Mouse (Mus musculus) kidney, embryonic 14.5 days (tissue): ENCODE measurements around the gene Tekt2. TPM values are rescaled to one million over a fixed set of nuclear protein-coding genes. Genes with fewer than 3 reads are reported as not detected.

Experiments used
- ATAC-seq: fragments of 200-750 bp; cut with Nextera tagmentation; 2 replicates; pipeline ENCODE4 v1.8.0; 2017; ENCODE audit warnings: moderate number of reproducible peaks, mild to moderate bottlenecking, moderate TSS enrichment, moderate library complexity; ENCODE audit not compliant: low FRiP score, low TSS enrichment
- H3K27ac ChIP-seq: fragments of 300-500 bp; sonication (generic); 2 replicates; pipeline ENCODE4 v1.5.1; 2014; ENCODE audit warnings: low read depth, mild to moderate bottlenecking, low read length, moderate library complexity, mixed read lengths
- H3K27me3 ChIP-seq: fragments of 300-500 bp; sonication (generic); 2 replicates; pipeline ENCODE4 v1.6.1; 2014; ENCODE audit warnings: mild to moderate bottlenecking, low read length; ENCODE audit not compliant: control insufficient read depth, insufficient read depth
- H3K36me3 ChIP-seq: fragments of 300-500 bp; sonication (generic); 2 replicates; pipeline ENCODE4 v1.6.1; 2014; ENCODE audit warnings: low read length, mixed read lengths; ENCODE audit not compliant: control insufficient read depth, insufficient read depth
- H3K4me1 ChIP-seq: fragments of 300-500 bp; sonication (generic); 2 replicates; pipeline ENCODE4 v1.6.1; 2014; ENCODE audit warnings: low read length, mixed read lengths; ENCODE audit not compliant: control insufficient read depth, insufficient read depth
- H3K4me2 ChIP-seq: fragments of 300-500 bp; sonication (generic); replicated peaks from 2 replicates; pipeline ENCODE4 v1.6.1; 2014; ENCODE audit warnings: low read depth, mild to moderate bottlenecking, low read length
- H3K4me3 ChIP-seq: fragments of 300-500 bp; sonication (generic); 2 replicates; pipeline ENCODE4 v1.5.1; 2014; ENCODE audit warnings: mild to moderate bottlenecking, low read length
- H3K9ac ChIP-seq: fragments of 300-500 bp; sonication (generic); 2 replicates; pipeline ENCODE4 v1.6.1; 2014; ENCODE audit warnings: low read depth, mild to moderate bottlenecking, low read length, moderate library complexity
- H3K9me3 ChIP-seq: fragments of 300-500 bp; sonication (generic); 2 replicates; pipeline ENCODE4 v1.6.1; 2016; ENCODE audit warnings: low read length; ENCODE audit not compliant: control insufficient read depth
- WGBS: fragments of 180-500 bp; shearing (Covaris S2); extraction: QIAGEN DNeasy Blood & Tissue Kit; methylation state at CpG from one replicate; pipeline ENCODE4 v1.1.7; 2014; 5-methylcytosine and 5-hydroxymethylcytosine counted together
- polyA plus RNA-seq: library from polyadenylated mRNA; unstranded; fragments of >200 nt; fragmentation: Nextera tagmentation; extraction: Ambion mirVana; gene quantifications from 2 replicates; pipeline ENCODE4 v1.2.1, GENCODE M21; 2014

Gene Tekt2
- polyA plus RNA-seq, 1 experiment from 2014 or later, result 2.2 TPM

DNA sequence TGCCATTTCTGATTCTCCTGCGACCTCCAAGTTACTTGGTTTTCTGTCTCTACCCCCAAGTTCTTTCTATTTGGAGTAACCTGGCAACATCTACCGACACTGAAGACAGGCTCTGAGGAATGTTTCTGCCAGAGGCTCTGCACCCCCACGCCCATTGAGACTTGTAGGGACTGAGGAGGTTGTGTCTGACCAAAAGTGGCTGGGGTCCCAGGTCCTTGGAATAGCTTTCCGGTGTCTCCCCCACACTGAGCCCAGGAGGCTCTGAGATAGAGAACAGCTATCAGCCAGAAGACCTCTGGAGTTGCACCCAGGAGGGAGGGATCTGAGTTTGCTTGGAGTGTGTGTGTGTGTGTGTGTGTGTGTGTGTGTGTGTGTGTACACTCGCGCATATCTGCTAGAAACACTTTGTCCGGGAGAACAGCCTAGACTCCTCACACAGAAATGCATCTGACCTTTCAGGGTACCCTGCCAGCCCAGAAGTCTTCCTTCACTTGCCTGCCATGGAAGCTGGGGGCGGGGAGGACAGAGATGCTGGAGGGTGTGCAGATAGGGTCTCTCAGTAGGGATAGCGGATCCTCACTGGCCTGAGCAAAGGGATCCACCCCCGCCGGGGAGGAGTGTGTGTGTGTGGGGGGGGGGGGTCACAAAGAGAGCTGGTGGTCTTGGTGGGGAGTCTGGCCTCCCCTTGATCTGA is 38.0 kb downstream of the Tekt2 start:
- peaks cover 42% of the 10 kb centered on the region for H3K27me3 ChIP-seq
- H3K4me2 ChIP-seq, result peak overlapping the region; percentile 69
- peak overlapping the region; percentile 44 for H3K4me3 ChIP-seq
- H3K27ac ChIP-seq, result no peak overlapping the region
- peaks cover 2% of the 10 kb centered on the region; the same call in 1 of the 2 replicates for H3K4me1 ChIP-seq
- WGBS, result 26% methylated on average over 11 of the region's 11 CpGs
- no peaks in the 10 kb centered on the region for H3K9me3 ChIP-seq
- no peak for ATAC-seq
- peak overlapping the region; percentile 7; the same call in 1 of the 2 replicates for H3K9ac ChIP-seq
- no peaks in the 10 kb centered on the region for H3K36me3 ChIP-seq

DNA sequence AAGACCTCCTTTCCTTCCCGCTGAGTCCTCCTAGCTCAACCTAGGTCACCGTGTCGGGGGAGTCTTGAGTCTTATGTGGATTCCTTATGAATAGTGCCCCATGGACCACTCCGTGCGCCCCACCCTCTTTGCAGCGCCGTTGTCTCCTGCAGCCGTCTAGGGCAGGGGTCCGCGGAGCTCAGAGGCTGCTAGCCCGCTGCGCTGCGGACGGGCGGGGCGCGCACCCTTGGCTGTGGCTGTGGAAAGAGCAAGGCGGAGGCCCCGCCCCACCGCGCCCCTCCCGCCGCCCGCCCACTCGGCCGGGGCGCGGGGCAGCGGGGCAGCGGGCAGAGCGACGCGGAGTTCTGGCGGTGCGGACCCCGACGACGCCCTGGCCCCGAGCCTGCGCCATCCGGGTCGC is 39.0 kb downstream of the Tekt2 start, which contains the start of gene Col8a2:
Gene Col8a2 (plus strand): TSS at position 302 of the 400 bp plus-strand sequence.
- Histone ChIP-seq H3K4me3 (peak within 1 kb of the TSS; percentile 44), H3K9ac (peak within 1 kb of the TSS; percentile 54), H3K27me3 (peaks cover 42% of the 10 kb centered on the region), H3K4me2 (peak within 1 kb of the TSS; percentile 69), H3K27ac (peak within 1 kb of the TSS; percentile 43; the same call in 1 of the 2 replicates), H3K4me1 (peaks cover 2% of the 10 kb centered on the region; the same call in 1 of the 2 replicates), H3K36me3 (no peaks in the 10 kb centered on the region), H3K9me3 (no peaks in the 10 kb centered on the region)
- 4% methylated on average over 22 of the region's 42 CpGs for WGBS
- ATAC-seq, result peak; percentile 78

DNA sequence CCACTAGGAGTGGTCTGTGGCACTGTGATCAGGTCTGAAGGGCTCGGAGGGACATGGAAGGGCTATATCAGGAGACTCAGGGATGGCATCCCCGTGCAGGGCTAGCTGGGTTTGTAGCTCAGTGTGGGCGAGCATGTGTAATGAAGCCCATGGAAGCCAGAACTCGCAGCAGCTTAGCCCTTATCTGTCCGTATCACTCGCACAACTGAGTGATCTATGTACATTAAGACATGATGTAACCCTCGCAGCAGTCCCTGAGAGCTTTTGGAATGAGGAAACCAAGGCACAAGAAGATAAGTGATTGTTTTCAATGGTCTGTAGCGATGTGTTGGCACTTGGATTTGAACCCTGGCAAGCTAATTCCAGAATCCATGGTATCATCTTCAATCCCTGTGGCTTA is 41.9 kb downstream of the Tekt2 start:
- no peak for ATAC-seq
- Histone ChIP-seq H3K9ac (no peak overlapping the region), H3K4me1 (peaks cover 2% of the 10 kb centered on the region; the same call in 1 of the 2 replicates), H3K27me3 (peaks cover 37% of the 10 kb centered on the region), H3K9me3 (no peaks in the 10 kb centered on the region), H3K36me3 (no peaks in the 10 kb centered on the region), H3K4me3 (no peak overlapping the region), H3K27ac (no peak overlapping the region), H3K4me2 (no peak overlapping the region)
- 86% methylated on average over 8 of the region's 8 CpGs for WGBS

DNA sequence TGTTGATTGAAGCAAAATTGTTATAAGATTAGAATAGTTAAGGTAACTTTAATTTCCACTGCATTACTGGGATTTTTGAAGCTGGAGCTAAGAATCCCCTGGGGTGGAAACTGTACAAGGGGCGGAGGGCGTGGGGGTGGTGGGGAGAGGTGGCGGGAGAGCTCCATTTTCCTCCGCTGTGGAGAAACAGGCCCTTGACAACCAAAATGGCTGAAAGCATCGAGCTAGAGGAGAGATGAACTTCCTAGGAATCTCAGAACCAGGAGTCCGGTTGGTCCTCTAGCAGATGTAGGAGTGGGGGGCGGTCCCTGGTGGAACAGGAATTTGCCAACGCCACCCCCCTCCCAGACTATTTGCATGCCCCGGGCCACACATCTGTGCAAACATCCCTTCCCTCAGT is 43.8 kb downstream of the Tekt2 start:
- Histone ChIP-seq H3K36me3 (no peaks in the 10 kb centered on the region), H3K4me3 (no peak overlapping the region), H3K9ac (no peak overlapping the region), H3K9me3 (no peaks in the 10 kb centered on the region), H3K27me3 (peaks cover 22% of the 10 kb centered on the region), H3K27ac (no peak overlapping the region), H3K4me2 (no peak overlapping the region), H3K4me1 (peaks cover 8% of the 10 kb centered on the region; the same call in 1 of the 2 replicates)
- 70% methylated on average over 9 of the region's 9 CpGs for WGBS
- ATAC-seq, result no peak

DNA sequence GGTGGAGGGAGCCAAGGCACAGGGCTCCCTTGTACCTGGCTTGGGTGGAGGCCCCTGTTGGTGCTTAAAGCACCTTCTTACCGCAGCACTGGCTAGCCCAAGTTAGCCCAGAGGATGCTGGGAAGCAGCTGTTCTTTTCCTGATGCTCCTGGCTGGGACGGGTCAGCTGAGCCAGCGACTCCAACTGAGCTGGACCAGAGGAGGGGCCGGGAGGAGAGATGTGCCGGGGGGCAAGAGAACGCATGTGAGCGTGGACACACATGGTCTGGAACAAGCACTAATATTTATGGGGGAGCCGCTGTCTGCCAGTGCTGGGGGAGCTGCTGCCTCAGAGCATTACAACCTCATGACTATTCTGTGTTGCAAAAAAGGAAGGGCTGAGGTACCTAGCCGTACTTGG is 46.5 kb downstream of the Tekt2 start:
- Histone ChIP-seq H3K9ac (no peak overlapping the region), H3K27ac (no peak overlapping the region)
- no peak for ATAC-seq

DNA sequence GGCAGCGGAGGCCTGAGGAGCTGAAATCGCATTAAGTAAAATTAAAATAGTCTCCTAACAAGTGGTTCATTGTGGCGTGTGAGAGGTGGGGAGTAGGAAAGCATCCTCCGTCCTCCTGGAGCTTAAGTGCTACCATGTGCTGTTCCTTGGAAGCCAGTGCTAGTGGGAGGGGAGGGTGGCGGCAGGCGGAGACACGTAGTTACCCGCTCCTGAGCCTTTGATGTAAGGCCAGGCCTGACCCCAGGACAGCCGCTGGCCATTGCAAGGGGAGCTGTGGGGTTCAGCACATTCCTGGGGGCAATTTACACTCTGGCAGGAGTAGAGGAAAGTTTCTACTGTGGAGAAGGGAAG is 46.9 kb downstream of the Tekt2 start:
- 0 out of 2 replicates have a peak overlapping the region, but pooled peaks have one; percentile 49 for H3K27ac ChIP-seq
- no peaks in the 10 kb centered on the region for H3K9me3 ChIP-seq
- H3K4me3 ChIP-seq, result no peak overlapping the region
- H3K4me2 ChIP-seq, result no peak overlapping the region
- 31% methylated on average over 9 of the region's 9 CpGs for WGBS
- no peak overlapping the region for H3K9ac ChIP-seq
- H3K4me1 ChIP-seq, result 0 out of 2 replicates have a peak, but pooled peaks cover 6% of the 10 kb centered on the region
- ATAC-seq, result peak; percentile 12; the same call in 1 of the 2 replicates
- H3K36me3 ChIP-seq, result peaks cover 12% of the 10 kb centered on the region
- H3K27me3 ChIP-seq, result no peaks in the 10 kb centered on the region

More for the DNA sequence above, 46.5 kb downstream of the Tekt2 start:
- Histone ChIP-seq H3K36me3 (peaks cover 9% of the 10 kb centered on the region), H3K4me1 (0 out of 2 replicates have a peak, but pooled peaks cover 6% of the 10 kb centered on the region), H3K9me3 (no peaks in the 10 kb centered on the region), H3K4me2 (no peak overlapping the region), H3K4me3 (no peak overlapping the region), H3K27me3 (0 out of 2 replicates have a peak, but pooled peaks cover under 1% of the 10 kb centered on the region)
- WGBS, result 46% methylated on average over 9 of the region's 9 CpGs

DNA sequence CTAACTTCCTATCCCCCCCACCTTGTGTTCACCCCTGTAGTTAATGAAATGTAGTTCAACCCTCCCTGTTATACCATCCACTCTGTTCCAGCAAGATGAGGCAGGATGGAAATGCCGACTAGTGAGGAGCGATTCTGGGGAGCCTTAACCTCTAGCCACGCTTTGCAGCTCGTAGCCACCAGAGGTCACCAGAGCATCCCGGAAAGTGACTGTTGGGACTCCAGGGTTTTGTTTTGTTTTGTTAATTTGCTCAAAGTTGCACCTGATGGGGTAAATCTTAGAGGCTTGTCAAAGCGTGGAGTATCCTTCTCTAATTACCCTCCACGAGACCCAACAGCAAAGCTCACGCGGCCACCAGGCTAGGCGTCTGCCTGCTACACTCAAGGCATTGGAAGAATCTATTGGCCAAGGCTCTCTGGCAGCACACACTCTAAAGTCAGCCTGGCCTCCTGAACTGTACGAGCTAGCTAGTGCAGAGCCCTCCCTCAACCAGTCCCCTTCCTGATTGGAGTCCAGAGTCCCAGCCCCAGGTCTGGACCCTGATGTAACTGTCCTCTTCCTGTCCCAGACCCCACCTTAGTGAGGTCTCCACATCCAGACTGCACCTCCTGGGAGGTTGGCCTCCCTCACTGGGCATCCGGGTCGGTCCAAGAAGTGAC is 47.5 kb downstream of the Tekt2 start:
- H3K9me3 ChIP-seq, result no peaks in the 10 kb centered on the region
- peak overlapping the region; percentile 24; the same call in 1 of the 2 replicates for H3K4me2 ChIP-seq
- H3K4me3 ChIP-seq, result no peak overlapping the region
- H3K27me3 ChIP-seq, result no peaks in the 10 kb centered on the region
- ATAC-seq, result peak; percentile 54; the same call in 1 of the 2 replicates
- 0 out of 2 replicates have a peak overlapping the region, but pooled peaks have one; percentile 49 for H3K27ac ChIP-seq
- peaks cover 16% of the 10 kb centered on the region for H3K36me3 ChIP-seq
- H3K4me1 ChIP-seq, result 0 out of 2 replicates have a peak, but pooled peaks cover 6% of the 10 kb centered on the region
- H3K9ac ChIP-seq, result no peak overlapping the region
- WGBS, result 5% methylated on average over 13 of the region's 13 CpGs

DNA sequence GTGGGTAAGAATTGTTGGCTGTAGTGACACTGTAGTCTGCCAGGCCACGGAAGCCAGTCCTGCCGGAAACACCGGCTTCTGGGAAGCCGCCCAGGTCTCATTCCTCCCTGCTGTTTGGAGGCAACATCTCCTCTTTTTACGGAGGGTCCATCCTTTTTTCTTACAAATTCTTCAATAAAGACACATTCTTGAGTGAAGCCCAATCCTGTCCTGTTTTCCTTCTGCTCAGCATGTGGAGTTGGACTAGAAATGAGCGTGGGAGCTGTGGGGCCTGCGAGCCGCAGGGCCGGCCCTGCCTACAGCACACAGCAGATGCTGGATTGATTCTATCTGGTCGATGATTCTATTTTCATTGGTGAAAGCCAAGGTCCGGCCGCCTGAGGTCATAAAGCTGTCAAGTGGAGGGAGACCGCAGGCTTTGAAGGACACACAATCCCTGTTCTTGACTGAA is 49.8 kb downstream of the Tekt2 start:
- Histone ChIP-seq H3K9ac (no peak overlapping the region), H3K27ac (no peak overlapping the region), H3K4me2 (no peak overlapping the region), H3K4me3 (no peak overlapping the region), H3K4me1 (0 out of 2 replicates have a peak, but pooled peaks cover 6% of the 10 kb centered on the region), H3K9me3 (no peaks in the 10 kb centered on the region), H3K27me3 (no peaks in the 10 kb centered on the region), H3K36me3 (peaks cover 19% of the 10 kb centered on the region)
- ATAC-seq, result peak; percentile 53
- WGBS, result 53% methylated on average over 13 of the region's 13 CpGs
